ENCODE assay signal across 9 mouse cellular contexts in the genomic region with DNA sequence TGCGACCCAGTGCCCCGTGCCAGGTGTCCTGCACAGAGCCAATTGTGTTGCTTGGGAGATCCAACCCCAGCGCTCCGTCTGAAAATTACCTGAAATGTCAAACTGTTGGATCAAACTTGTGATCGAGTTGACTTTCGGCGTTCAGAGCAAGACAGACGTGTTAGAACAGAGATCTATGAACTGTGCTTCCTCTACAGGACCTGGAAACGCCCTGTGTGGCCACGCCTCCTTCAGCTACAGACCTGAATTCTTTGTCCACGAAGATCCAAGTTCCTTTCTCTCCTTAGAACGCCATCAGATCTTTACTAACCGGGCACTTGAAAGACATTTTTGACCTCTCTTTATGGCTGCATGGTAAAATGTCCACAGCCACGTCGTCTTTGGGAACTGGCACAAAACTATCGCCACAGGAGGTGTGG. TPM values are rescaled to one million over a fixed set of nuclear protein-coding genes. Genes with fewer than 3 reads are reported as not detected.
DNase-seq lines count a peak whose midpoint lies in the region; ATAC-seq and TF ChIP-seq lines count a peak whose summit lies in the region.
"Had no signal": no experiment of that assay in that cellular context is flagged by ENCODE, and none has a peak within 500 bp of the region (broad histone marks: within the 10 kb centered on the region; RNA-seq: fewer than 3 reads in every experiment).

A gene (minus strand): TSS at position 369 of the 419 bp plus-strand sequence.

- H3K27me3 ChIP-seq in heart, embryonic 13.5 days (replicated peaks) = 0 out of 2 replicates have a peak, but pooled peaks cover 5% of the 10 kb centered on the region
- H3K27me3 ChIP-seq in hindbrain, embryonic 13.5 days = peaks cover 32% of the 10 kb centered on the region
- peaks cover 7% of the 10 kb centered on the region; the same call in 1 of the 2 replicates for H3K27me3 ChIP-seq in lung, embryonic 16.5 days (ENCODE audit: control insufficient read depth, insufficient read depth, low read depth, low read length)

- DNase-seq in heart, adult 18-20 months = no peak
- DNase-seq in urinary bladder, postnatal 36 days (ENCODE audit: low spot score in 2 of 2) = peak; percentile 48 to 52
- no peak for DNase-seq in adipocyte (ENCODE audit: low spot score)
- no peak for DNase-seq in left cerebral cortex, adult 11 months (ENCODE audit: low spot score)

- H3K4me2 ChIP-seq in heart, embryonic 13.5 days = peak within 1 kb of the TSS; percentile 93
- H3K4me2 ChIP-seq in hindbrain, embryonic 13.5 days = peak within 1 kb of the TSS; percentile 79
- H3K4me2 ChIP-seq in lung, embryonic 16.5 days (ENCODE audit: low read depth, low read length) = peak within 1 kb of the TSS; percentile 81

- peaks cover 30% of the 10 kb centered on the region for H3K4me1 ChIP-seq in heart, embryonic 13.5 days
- H3K4me1 ChIP-seq in cortical plate, adult 2 months (ENCODE audit: control insufficient read depth, insufficient read depth, low read length) = no peaks in the 10 kb centered on the region
- H3K4me1 ChIP-seq in hindbrain, embryonic 13.5 days (replicated peaks) = peaks cover 21% of the 10 kb centered on the region
- H3K4me1 ChIP-seq in lung, embryonic 16.5 days (replicated peaks; ENCODE audit: control insufficient read depth, insufficient read depth, low read length) = peaks cover 8% of the 10 kb centered on the region; the same call in 1 of the 2 replicates

- TF ChIP-seq CTCF in cortical plate, adult 2 months (IDR thresholded peaks at IDR 0.05; ENCODE audit: extremely low read depth, insufficient read depth, low read length) = no peak

- 7% methylated on average over 16 of the region's 16 CpGs for WGBS in heart, embryonic 13.5 days
- 8% methylated on average over 16 of the region's 16 CpGs for WGBS in hindbrain, embryonic 13.5 days
- WGBS in lung, embryonic 16.5 days = 6% methylated on average over 16 of the region's 16 CpGs

- ATAC-seq in heart, embryonic 13.5 days (ENCODE audit: extremely low read depth, insufficient number of reproducible peaks, low FRiP score, low TSS enrichment) = no peak
- ATAC-seq in hindbrain, embryonic 13.5 days (ENCODE audit: low FRiP score) = peak; percentile 44
- ATAC-seq in lung, embryonic 16.5 days (ENCODE audit: low read depth) = peak; percentile 43

- H3K9ac ChIP-seq in heart, embryonic 13.5 days = peak within 1 kb of the TSS; percentile 84
- peak within 1 kb of the TSS; percentile 66 for H3K9ac ChIP-seq in hindbrain, embryonic 13.5 days
- peak within 1 kb of the TSS; percentile 70 for H3K9ac ChIP-seq in lung, embryonic 16.5 days (ENCODE audit: low read length)

- peak within 1 kb of the TSS; percentile 69 for H3K4me3 ChIP-seq in heart, embryonic 13.5 days
- H3K4me3 ChIP-seq in cortical plate, adult 2 months (ENCODE audit: insufficient read depth, low read length) = peak within 1 kb of the TSS; percentile 11
- peak within 1 kb of the TSS; percentile 47 for H3K4me3 ChIP-seq in hindbrain, embryonic 13.5 days
- H3K4me3 ChIP-seq in lung, embryonic 16.5 days (ENCODE audit: low read length) = peak within 1 kb of the TSS; percentile 61

- H3K36me3 ChIP-seq in heart, embryonic 13.5 days = no peaks in the 10 kb centered on the region
- no peaks in the 10 kb centered on the region for H3K36me3 ChIP-seq in hindbrain, embryonic 13.5 days
- no peaks in the 10 kb centered on the region for H3K36me3 ChIP-seq in lung, embryonic 16.5 days (ENCODE audit: control insufficient read depth, insufficient read depth, low read length)

- no peaks in the 10 kb centered on the region for H3K9me3 ChIP-seq in heart, embryonic 13.5 days
- H3K9me3 ChIP-seq in hindbrain, embryonic 13.5 days = no peaks in the 10 kb centered on the region
- H3K9me3 ChIP-seq in lung, embryonic 16.5 days (ENCODE audit: control insufficient read depth, low read length) = no peaks in the 10 kb centered on the region

- H3K27ac ChIP-seq in heart, embryonic 13.5 days (replicated peaks) = no peak within 1 kb of the TSS
- 0 out of 2 replicates have a peak within 1 kb of the TSS, but pooled peaks have one; percentile 2 for H3K27ac ChIP-seq in cortical plate, adult 2 months (ENCODE audit: insufficient read depth, low read length)
- no peak within 1 kb of the TSS for H3K27ac ChIP-seq in hindbrain, embryonic 13.5 days
- no peak within 1 kb of the TSS for H3K27ac ChIP-seq in lung, embryonic 16.5 days (ENCODE audit: low read length)

- TF ChIP-seq POLR2A in cortical plate, adult 2 months (IDR thresholded peaks at IDR 0.05; ENCODE audit: extremely low read depth, insufficient read depth, low read length) = no peak

RNA-seq across cellular contexts. Expression of the gene that starts here (rescaled TPM):
- polyA plus RNA-seq in heart, embryonic 13.5 days (2015; fragmentation: Nextera tagmentation; extraction: Ambion mirVana) = 2.2 and 2.4 TPM in 2 replicates
- total RNA-seq in heart, adult 18-20 months (2021) = 10 to 100 TPM in 1 of 2 experiments, 1 to 10 TPM in 1; 9.7 to 11.1 TPM
- polyA plus RNA-seq in cortical plate, adult 2 months (2012; rRNA removed) = 2.4 TPM in 2 replicates
- polyA plus RNA-seq in hindbrain, embryonic 13.5 days (2015; fragmentation: Nextera tagmentation; extraction: Ambion mirVana) = 1.2 and 1.9 TPM in 2 replicates
- polyA plus RNA-seq in lung, embryonic 16.5 days (2015; fragmentation: Nextera tagmentation; extraction: Ambion mirVana) = 2.7 and 3.7 TPM in 2 replicates
- total RNA-seq: MEL had no signal

Comparison
In these comparisons a context has a peak if more than half of its experiments do, and no peak if none do; other contexts are left out.
1. H3K4me3 ChIP-seq: peak in every context shown above with its lines; median percentile 69 in heart, embryonic 13.5 days; 61 in lung, embryonic 16.5 days; 47 in hindbrain, embryonic 13.5 days; 11 in cortical plate, adult 2 months.
2. DNase-seq: peak in urinary bladder, postnatal 36 days (2 of 2); none in heart, adult 18-20 months (0 of 2), adipocyte (single experiment) and left cerebral cortex, adult 11 months (single experiment).
3. Peak in every context shown above with its lines, with median percentiles within 50 percentile points of each other: H3K4me2 ChIP-seq and H3K9ac ChIP-seq.